Mouse (Mus musculus): Measurements from ENCODE around the gene Unc5b. TPM values are rescaled to one million over a fixed set of nuclear protein-coding genes. Genes with fewer than 3 reads are reported as not detected.

Gene Unc5b
- polyA plus RNA-seq, 1 experiment from 2014 or later = 10.2 TPM

DNA sequence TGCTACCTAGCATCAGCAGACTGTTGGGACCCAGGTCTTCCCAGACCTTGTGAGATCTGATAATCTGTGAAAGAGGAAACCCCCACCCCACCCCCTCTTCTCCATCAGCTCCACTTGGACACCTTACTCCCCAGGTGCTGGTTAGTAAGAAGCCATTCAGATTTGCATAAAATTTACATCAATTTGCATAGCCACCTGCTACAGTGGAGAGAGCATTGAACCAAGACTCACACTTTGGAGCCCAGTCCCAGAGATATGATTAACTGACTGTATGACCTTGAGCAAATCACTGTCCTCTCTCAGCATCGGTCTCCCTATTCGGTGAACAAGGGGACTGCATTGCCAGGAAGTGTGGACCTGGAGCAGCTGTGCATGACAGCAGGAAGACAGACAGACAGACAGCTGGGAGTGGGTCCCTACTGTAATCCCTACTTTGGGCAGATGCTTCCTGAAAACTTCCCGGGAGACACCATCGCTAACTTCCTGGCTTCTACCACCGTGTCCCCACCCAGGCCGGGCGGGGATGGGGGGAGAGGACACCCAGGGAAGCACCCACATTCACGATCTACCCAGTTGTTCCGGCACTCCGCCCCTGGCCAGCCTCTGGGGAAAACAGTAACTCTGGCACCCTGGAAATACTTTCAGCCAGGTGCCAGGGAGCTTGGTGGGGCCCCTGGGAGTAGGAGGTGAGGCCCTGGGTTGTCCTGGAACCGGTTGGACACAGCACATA is 30.0 kb downstream of the Unc5b start:
- Histone ChIP-seq H3K9ac (ENCODE audit: low read length) (no peak overlapping the region), H3K4me3 (ENCODE audit: low read depth, low read length) (no peak overlapping the region), H3K4me1 (ENCODE audit: control insufficient read depth, insufficient read depth, low read length) (peaks cover 74% of the 10 kb centered on the region), H3K36me3 (ENCODE audit: control insufficient read depth, insufficient read depth, low read length) (no peaks in the 10 kb centered on the region), H3K4me2 (ENCODE audit: low read depth, severe bottlenecking) (no peak overlapping the region), H3K27ac (replicated peaks; ENCODE audit: low read depth, low read length) (no peak overlapping the region; the same call in 1 of the 2 replicates), H3K9me3 (ENCODE audit: control insufficient read depth, low read length) (no peaks in the 10 kb centered on the region), H3K27me3 (ENCODE audit: control insufficient read depth, insufficient read depth, low read length) (no peaks in the 10 kb centered on the region)
- no peak for ATAC-seq (ENCODE audit: insufficient number of reproducible peaks, low FRiP score, low TSS enrichment, low read depth)
- DNase-seq (ENCODE audit: low spot score) = no peak
- WGBS = 34% methylated on average over 11 of the region's 11 CpGs

DNA sequence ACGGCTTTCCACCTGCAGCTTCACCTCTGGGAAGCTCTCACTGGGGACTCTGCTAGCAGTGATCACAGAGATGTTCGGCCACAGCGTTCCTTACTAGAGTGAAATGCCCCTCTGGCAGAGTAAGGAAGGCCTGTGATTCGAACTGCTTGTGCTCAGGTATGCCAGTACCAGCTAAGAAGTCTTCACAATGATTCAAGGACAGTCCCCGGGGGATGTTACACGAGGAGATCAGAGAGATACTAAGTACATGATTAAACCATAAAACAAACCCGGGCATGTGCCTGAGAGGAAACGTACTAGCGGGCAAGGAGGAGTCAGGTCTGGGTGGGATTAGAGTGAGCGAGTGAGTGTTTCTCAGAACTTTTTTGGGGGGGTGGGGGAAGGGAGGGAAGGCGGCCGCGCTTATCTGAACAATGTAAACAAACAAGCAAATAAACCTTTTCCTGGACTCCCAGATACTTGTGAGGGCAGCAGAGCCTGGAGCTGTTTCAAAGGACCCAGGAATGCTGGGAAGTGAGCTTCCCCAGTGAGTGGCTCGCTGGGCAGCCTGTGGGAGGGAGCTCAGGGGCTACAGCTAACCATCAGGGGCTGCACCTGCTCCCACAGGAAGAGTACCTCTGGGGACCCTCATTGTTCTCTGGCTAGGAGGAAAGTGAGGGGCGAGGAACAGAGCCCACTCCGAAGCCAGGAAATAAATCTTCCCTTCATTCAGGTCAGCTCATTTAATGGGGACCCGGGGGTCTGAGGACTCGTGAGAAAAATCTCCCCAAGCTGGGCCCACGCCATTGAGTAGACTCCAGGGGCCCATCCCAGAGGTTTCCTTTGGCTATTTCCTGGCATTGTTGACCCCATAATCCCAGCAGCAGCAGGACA is 30.9 kb downstream of the Unc5b start:
- Histone ChIP-seq H3K36me3 (ENCODE audit: control insufficient read depth, insufficient read depth, low read length) (no peaks in the 10 kb centered on the region), H3K4me3 (ENCODE audit: low read depth, low read length) (no peak overlapping the region), H3K9ac (ENCODE audit: low read length) (no peak overlapping the region), H3K27me3 (ENCODE audit: control insufficient read depth, insufficient read depth, low read length) (no peaks in the 10 kb centered on the region), H3K27ac (replicated peaks; ENCODE audit: low read depth, low read length) (no peak overlapping the region; the same call in 1 of the 2 replicates), H3K4me1 (ENCODE audit: control insufficient read depth, insufficient read depth, low read length) (peaks cover 74% of the 10 kb centered on the region), H3K4me2 (ENCODE audit: low read depth, severe bottlenecking) (no peak overlapping the region), H3K9me3 (ENCODE audit: control insufficient read depth, low read length) (no peaks in the 10 kb centered on the region)
- ATAC-seq (ENCODE audit: insufficient number of reproducible peaks, low FRiP score, low TSS enrichment, low read depth) (no peak), DNase-seq (ENCODE audit: low spot score) (no peak)
- WGBS = 6% methylated on average over 19 of the region's 19 CpGs

DNA sequence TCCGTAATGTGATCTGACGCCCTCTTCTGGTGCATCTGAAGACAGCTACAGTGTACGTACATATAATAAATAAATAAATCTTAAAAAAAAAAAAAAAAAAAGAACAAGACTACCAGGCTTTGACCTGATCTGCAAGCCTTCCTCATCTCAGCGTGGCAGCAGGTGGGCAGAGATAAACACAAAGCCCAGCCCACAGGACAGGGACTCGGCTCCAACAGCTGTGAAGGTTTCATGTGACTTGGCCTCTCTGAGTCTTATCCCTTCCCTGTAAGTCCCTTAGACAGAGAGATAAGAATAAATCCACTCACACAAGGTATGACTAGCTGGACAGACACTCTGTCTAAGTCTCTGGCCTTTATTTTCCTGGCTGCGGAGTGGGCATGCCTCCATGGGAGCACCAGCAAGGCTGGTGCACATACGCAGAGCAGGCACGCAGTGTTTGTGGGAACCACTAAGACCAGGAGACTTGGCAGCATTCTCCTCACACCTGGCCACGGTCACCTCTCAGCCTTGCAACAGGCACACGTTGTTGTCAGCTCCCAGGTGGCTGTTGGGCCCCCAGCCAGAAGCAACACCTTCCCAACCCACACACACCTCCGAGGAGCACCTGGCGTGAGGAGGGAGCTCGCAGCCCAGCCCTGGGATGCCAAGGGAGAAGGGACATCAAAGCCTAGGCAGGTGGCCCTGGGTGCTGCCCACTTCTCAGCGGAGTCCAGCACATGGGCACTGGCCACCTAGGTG is 33.5 kb downstream of the Unc5b start:
- Histone ChIP-seq H3K4me1 (ENCODE audit: control insufficient read depth, insufficient read depth, low read length) (peaks cover 86% of the 10 kb centered on the region), H3K9me3 (ENCODE audit: control insufficient read depth, low read length) (no peaks in the 10 kb centered on the region), H3K4me3 (ENCODE audit: low read depth, low read length) (no peak overlapping the region), H3K36me3 (ENCODE audit: control insufficient read depth, insufficient read depth, low read length) (no peaks in the 10 kb centered on the region; the same call in 1 of the 2 replicates), H3K9ac (ENCODE audit: low read length) (no peak overlapping the region), H3K27ac (replicated peaks; ENCODE audit: low read depth, low read length) (no peak overlapping the region), H3K4me2 (ENCODE audit: low read depth, severe bottlenecking) (no peak overlapping the region), H3K27me3 (ENCODE audit: control insufficient read depth, insufficient read depth, low read length) (no peaks in the 10 kb centered on the region)
- DNase-seq (ENCODE audit: low spot score) = no peak
- 80% methylated on average over 14 of the region's 14 CpGs for WGBS
- ATAC-seq (ENCODE audit: insufficient number of reproducible peaks, low FRiP score, low TSS enrichment, low read depth) = no peak

DNA sequence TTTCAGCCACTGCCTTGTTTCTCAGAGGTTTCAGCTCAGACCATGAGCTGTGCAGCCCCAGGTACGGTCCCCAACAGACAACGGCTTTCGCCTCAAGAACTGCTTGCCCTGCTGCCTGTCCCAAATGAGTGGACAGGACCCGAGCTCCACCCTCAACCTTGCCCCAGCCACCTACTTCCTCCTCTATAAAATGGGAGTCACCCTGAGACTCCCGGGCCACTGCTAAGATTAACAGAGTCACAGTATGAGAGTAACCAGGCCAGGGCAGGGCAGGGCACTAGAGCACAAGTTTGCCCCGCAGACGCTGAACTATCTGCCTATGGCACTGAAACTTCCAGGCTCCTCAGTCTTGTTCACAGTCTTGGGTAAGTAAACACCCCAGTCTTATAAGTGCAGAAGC is 34.9 kb downstream of the Unc5b start:
- no peak overlapping the region for H3K4me3 ChIP-seq (ENCODE audit: low read depth, low read length)
- DNase-seq (ENCODE audit: low spot score) = no peak
- H3K9ac ChIP-seq (ENCODE audit: low read length) = no peak overlapping the region
- H3K9me3 ChIP-seq (ENCODE audit: control insufficient read depth, low read length) = no peaks in the 10 kb centered on the region
- no peaks in the 10 kb centered on the region; the same call in 1 of the 2 replicates for H3K36me3 ChIP-seq (ENCODE audit: control insufficient read depth, insufficient read depth, low read length)
- ATAC-seq (ENCODE audit: insufficient number of reproducible peaks, low FRiP score, low TSS enrichment, low read depth) = no peak
- H3K4me1 ChIP-seq (ENCODE audit: control insufficient read depth, insufficient read depth, low read length) = peaks cover 87% of the 10 kb centered on the region
- H3K4me2 ChIP-seq (ENCODE audit: low read depth, severe bottlenecking) = no peak overlapping the region
- WGBS = 67% methylated on average over 7 of the region's 7 CpGs
- no peaks in the 10 kb centered on the region for H3K27me3 ChIP-seq (ENCODE audit: control insufficient read depth, insufficient read depth, low read length)
- no peak overlapping the region; the same call in 1 of the 2 replicates for H3K27ac ChIP-seq (replicated peaks; ENCODE audit: low read depth, low read length)

DNA sequence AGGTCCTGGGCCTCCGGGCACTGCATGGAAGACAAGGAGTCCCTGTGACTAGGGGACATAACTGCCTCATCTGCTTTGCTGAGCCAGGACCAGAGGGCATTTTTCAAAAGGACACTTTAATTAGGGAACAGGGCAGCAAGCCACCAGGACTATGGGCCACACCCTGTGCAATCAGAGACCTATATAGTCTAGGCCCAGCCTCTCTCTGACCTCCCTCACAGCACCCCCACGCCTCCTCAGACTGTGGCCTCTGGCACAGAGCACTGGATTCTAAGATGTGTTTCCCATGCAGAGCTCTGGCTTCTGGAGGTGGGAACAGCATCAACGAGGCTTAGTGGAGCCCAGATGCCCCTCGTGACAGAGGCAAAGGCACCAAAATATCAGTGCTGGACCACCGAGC is 35.4 kb downstream of the Unc5b start:
- no peak for ATAC-seq (ENCODE audit: insufficient number of reproducible peaks, low FRiP score, low TSS enrichment, low read depth)
- Histone ChIP-seq H3K9ac (ENCODE audit: low read length) (no peak overlapping the region), H3K4me1 (ENCODE audit: control insufficient read depth, insufficient read depth, low read length) (peaks cover 83% of the 10 kb centered on the region), H3K27ac (replicated peaks; ENCODE audit: low read depth, low read length) (no peak overlapping the region; the same call in 1 of the 2 replicates), H3K36me3 (ENCODE audit: control insufficient read depth, insufficient read depth, low read length) (no peaks in the 10 kb centered on the region; the same call in 1 of the 2 replicates), H3K4me3 (ENCODE audit: low read depth, low read length) (no peak overlapping the region), H3K4me2 (ENCODE audit: low read depth, severe bottlenecking) (no peak overlapping the region), H3K9me3 (ENCODE audit: control insufficient read depth, low read length) (no peaks in the 10 kb centered on the region), H3K27me3 (ENCODE audit: control insufficient read depth, insufficient read depth, low read length) (no peaks in the 10 kb centered on the region)
- 38% methylated on average over 5 of the region's 5 CpGs for WGBS
- no peak for DNase-seq (ENCODE audit: low spot score)

DNA sequence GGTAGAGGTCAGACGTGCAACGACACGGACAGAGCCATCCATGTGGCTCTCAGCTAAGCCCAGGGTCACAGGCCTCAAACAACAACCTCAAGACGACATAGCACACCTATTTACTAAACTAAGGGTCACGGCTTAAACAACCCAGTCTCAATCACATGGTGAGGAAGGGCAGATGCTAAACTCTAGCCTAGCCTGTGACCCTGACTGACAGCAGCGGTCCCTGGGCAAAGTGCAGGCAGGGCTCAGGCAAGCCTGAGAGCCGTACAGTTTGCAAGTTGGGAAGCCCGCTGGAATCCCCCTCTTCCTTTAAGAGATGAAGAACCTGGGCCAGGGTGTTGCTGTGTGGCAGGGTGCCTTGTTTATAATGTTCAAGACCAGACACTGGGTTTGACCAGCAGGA is 36.6 kb downstream of the Unc5b start:
- WGBS = 13% methylated on average over 8 of the region's 8 CpGs
- Histone ChIP-seq H3K27me3 (ENCODE audit: control insufficient read depth, insufficient read depth, low read length) (no peaks in the 10 kb centered on the region), H3K36me3 (ENCODE audit: control insufficient read depth, insufficient read depth, low read length) (no peaks in the 10 kb centered on the region; the same call in 1 of the 2 replicates), H3K9me3 (ENCODE audit: control insufficient read depth, low read length) (no peaks in the 10 kb centered on the region), H3K9ac (ENCODE audit: low read length) (peak overlapping the region; percentile 13; the same call in 1 of the 2 replicates), H3K27ac (replicated peaks; ENCODE audit: low read depth, low read length) (peak overlapping the region; percentile 94), H3K4me1 (ENCODE audit: control insufficient read depth, insufficient read depth, low read length) (peaks cover 71% of the 10 kb centered on the region), H3K4me3 (ENCODE audit: low read depth, low read length) (no peak overlapping the region), H3K4me2 (ENCODE audit: low read depth, severe bottlenecking) (peak overlapping the region; percentile 27; the same call in 1 of the 2 replicates)
- DNase-seq (ENCODE audit: low spot score) (no peak), ATAC-seq (ENCODE audit: insufficient number of reproducible peaks, low FRiP score, low TSS enrichment, low read depth) (no peak)

DNA sequence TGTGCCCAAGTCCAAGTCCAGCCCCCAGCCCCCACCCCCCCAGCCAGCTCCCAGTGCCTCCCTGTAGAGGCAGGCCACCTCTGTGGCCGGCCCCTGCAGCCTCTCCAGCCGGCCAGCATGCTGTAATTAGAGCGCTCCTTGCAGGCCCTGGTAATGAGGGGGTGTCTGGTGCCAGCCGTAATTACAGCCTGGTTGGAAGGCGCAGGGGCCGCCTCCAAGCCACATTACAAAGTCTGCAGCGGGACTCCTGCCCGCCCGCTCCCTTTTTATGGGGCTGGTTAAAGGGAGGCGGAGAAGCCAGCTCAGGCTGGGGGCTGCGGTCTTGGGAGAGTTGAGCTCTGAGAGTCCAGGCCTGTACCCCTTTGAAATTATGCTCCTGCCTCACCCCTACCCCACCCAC is 37.0 kb downstream of the Unc5b start:
- WGBS = 8% methylated on average over 11 of the region's 11 CpGs
- Histone ChIP-seq H3K36me3 (ENCODE audit: control insufficient read depth, insufficient read depth, low read length) (no peaks in the 10 kb centered on the region; the same call in 1 of the 2 replicates), H3K4me2 (ENCODE audit: low read depth, severe bottlenecking) (peak overlapping the region; percentile 27; the same call in 1 of the 2 replicates), H3K27ac (replicated peaks; ENCODE audit: low read depth, low read length) (peak overlapping the region; percentile 94), H3K9me3 (ENCODE audit: control insufficient read depth, low read length) (no peaks in the 10 kb centered on the region), H3K4me1 (ENCODE audit: control insufficient read depth, insufficient read depth, low read length) (peaks cover 67% of the 10 kb centered on the region), H3K4me3 (ENCODE audit: low read depth, low read length) (no peak overlapping the region), H3K27me3 (ENCODE audit: control insufficient read depth, insufficient read depth, low read length) (no peaks in the 10 kb centered on the region), H3K9ac (ENCODE audit: low read length) (peak overlapping the region; percentile 13; the same call in 1 of the 2 replicates)
- peak; percentile 83 for ATAC-seq (ENCODE audit: insufficient number of reproducible peaks, low FRiP score, low TSS enrichment, low read depth)
- peak; percentile 81 for DNase-seq (ENCODE audit: low spot score)

DNA sequence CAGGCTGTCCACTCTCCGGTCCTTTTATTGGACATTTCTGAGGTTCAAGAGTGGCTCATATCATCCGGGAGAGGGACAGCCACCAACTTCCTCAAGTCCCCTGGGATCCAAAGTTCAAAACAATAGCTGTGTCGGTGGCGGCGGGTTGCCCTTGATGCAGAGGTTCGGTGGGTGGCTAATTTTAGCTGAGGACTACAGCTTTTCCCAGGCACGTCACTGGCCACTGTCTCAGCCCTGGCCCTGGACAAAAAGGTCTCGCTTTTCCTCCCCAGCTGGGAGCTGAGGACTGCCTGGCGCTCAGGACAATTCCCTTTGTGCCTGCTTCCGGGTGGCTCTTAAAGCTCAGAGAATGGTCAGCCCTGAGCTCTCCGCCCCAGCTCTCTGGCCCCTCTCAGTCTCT is 38.5 kb downstream of the Unc5b start:
- DNase-seq (ENCODE audit: low spot score) (no peak), ATAC-seq (ENCODE audit: insufficient number of reproducible peaks, low FRiP score, low TSS enrichment, low read depth) (no peak)
- H3K9ac ChIP-seq (ENCODE audit: low read length) = peak overlapping the region; percentile 12; the same call in 1 of the 2 replicates
- H3K36me3 ChIP-seq (ENCODE audit: control insufficient read depth, insufficient read depth, low read length) = no peaks in the 10 kb centered on the region; the same call in 1 of the 2 replicates
- no peak overlapping the region for H3K4me2 ChIP-seq (ENCODE audit: low read depth, severe bottlenecking)
- WGBS = 21% methylated on average over 11 of the region's 11 CpGs
- no peaks in the 10 kb centered on the region for H3K27me3 ChIP-seq (ENCODE audit: control insufficient read depth, insufficient read depth, low read length)
- H3K4me1 ChIP-seq (ENCODE audit: control insufficient read depth, insufficient read depth, low read length) = peaks cover 54% of the 10 kb centered on the region
- H3K4me3 ChIP-seq (ENCODE audit: low read depth, low read length) = no peak overlapping the region
- H3K9me3 ChIP-seq (ENCODE audit: control insufficient read depth, low read length) = no peaks in the 10 kb centered on the region
- peak overlapping the region; percentile 94; the same call in 1 of the 2 replicates for H3K27ac ChIP-seq (replicated peaks; ENCODE audit: low read depth, low read length)

Measured in limb, embryonic 11.5 days (tissue).